Mouse (Mus musculus) liver, postnatal 0 days (tissue): ENCODE measurements around the gene Vwa5b1. TPM values are rescaled to one million over a fixed set of nuclear protein-coding genes. Genes with fewer than 3 reads are reported as not detected.
A peak's percentile ranks its signal among the peaks of the same experiment; 100 is the strongest.

Experiments used
- ATAC-seq: fragments of 200-750 bp; cut with Nextera tagmentation; 2 replicates; pipeline ENCODE4 v1.8.0; 2017; ENCODE audit warnings: mild to moderate bottlenecking, moderate library complexity
- DNase-seq: peaks from one replicate; pipeline ENCODE4 v3.0.0-alpha.2; 2016
- H3K27ac ChIP-seq: fragments of 300-500 bp; sonication (generic); 2 replicates; pipeline ENCODE4 v1.5.1; 2014; ENCODE audit warnings: antibody characterized with exemption, moderate library complexity, mild to moderate bottlenecking, low read depth
- H3K27me3 ChIP-seq: fragments of 300-500 bp; sonication (generic); 2 replicates; pipeline ENCODE4 v1.6.1; 2014; ENCODE audit warnings: low read length, control low read depth, mixed read lengths; ENCODE audit not compliant: insufficient read depth
- H3K36me3 ChIP-seq: fragments of 300-500 bp; sonication (generic); replicated peaks from 2 replicates; pipeline ENCODE4 v1.6.1; 2014; ENCODE audit warnings: mild to moderate bottlenecking, control low read depth, low read length, moderate library complexity, mixed read lengths; ENCODE audit not compliant: insufficient read depth
- H3K4me1 ChIP-seq: fragments of 300-500 bp; sonication (generic); 2 replicates; pipeline ENCODE4 v1.6.1; 2014; ENCODE audit warnings: antibody characterized with exemption, mild to moderate bottlenecking, control low read depth; ENCODE audit not compliant: insufficient read depth
- H3K4me2 ChIP-seq: fragments of 300-500 bp; sonication (generic); 2 replicates; pipeline ENCODE4 v1.6.1; 2014; ENCODE audit warnings: low read depth, mild to moderate bottlenecking, low read length, moderate library complexity, mixed read lengths
- H3K4me3 ChIP-seq: fragments of 300-500 bp; sonication (generic); 2 replicates; pipeline ENCODE4 v1.5.1; 2014; ENCODE audit warnings: low read depth, low read length
- H3K9ac ChIP-seq: fragments of 300-500 bp; sonication (generic); replicated peaks from 2 replicates; pipeline ENCODE4 v1.6.1; 2014; ENCODE audit warnings: mild to moderate bottlenecking, moderate library complexity
- H3K9me3 ChIP-seq: fragments of 300-500 bp; sonication (generic); 2 replicates; pipeline ENCODE4 v1.6.1; 2016; ENCODE audit warnings: mild to moderate bottlenecking, control low read depth, low read length, mixed read lengths
- CTCF ChIP-seq: sonication (generic); IDR thresholded peaks from 2 replicates; pipeline ENCODE4 v1.5.1; 2016; ENCODE audit warnings: antibody characterized with exemption, low read depth
- EP300 ChIP-seq: IDR thresholded peaks from 2 replicates; pipeline ENCODE4 v1.6.1; 2016; ENCODE audit warnings: antibody characterized with exemption, low read depth, mild to moderate bottlenecking
- WGBS: fragments of 180-500 bp; shearing (Covaris S2); extraction: QIAGEN DNeasy Blood & Tissue Kit; methylation state at CpG from one replicate; pipeline ENCODE4 v1.1.7; 2014; ENCODE audit not compliant: insufficient replicate concordance; 5-methylcytosine and 5-hydroxymethylcytosine counted together
- polyA plus RNA-seq: library from polyadenylated mRNA; unstranded; fragments of >200 nt; fragmentation: Nextera tagmentation; extraction: Ambion mirVana; gene quantifications from 2 replicates; pipeline ENCODE4 v1.2.1, GENCODE M21; 2015

The Vwa5b1 gene
- polyA plus RNA-seq = not detected in 2 replicates

GRCm38 (mm10) chr4:138635428-138636145, at the start of gene Vwa5b1:
Gene Vwa5b1, minus strand, starts transcription at chr4:138635884.
- Histone ChIP-seq H3K27ac (no peak within 1 kb of the TSS), H3K4me1 (no peaks in the 10 kb centered on the region), H3K4me2 (no peak within 1 kb of the TSS), H3K9ac (no peak within 1 kb of the TSS), H3K9me3 (0 out of 2 replicates have a peak, but pooled peaks cover 2% of the 10 kb centered on the region), H3K4me3 (no peak within 1 kb of the TSS), H3K36me3 (no peaks in the 10 kb centered on the region), H3K27me3 (no peaks in the 10 kb centered on the region)
- 26% methylated on average over 8 of the region's 8 CpGs for WGBS
- DNase-seq (no peak), ATAC-seq (no peak)
- no peak for TF ChIP-seq CTCF
- TF ChIP-seq EP300 = no peak

DNA sequence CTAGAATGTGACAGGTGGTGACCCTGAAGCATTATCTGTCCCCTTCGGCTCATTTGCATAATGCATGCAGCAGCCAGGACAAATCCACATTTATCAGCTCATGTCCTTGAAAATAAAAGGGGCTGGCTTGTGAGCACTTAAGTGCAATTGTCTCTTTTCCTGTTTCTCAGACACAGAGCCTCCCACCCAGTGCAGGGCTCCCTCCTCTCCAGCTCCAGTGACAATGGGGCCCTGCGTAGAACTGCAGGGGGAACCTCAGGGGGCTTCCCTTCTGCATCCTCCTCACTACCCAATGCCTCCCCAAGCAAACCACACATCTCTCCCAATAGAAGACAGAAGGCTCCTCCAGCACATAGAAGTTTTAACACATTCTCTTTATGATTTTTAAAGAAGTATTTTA, 47.1 kb upstream of the Vwa5b1 start:
- Histone ChIP-seq H3K36me3 (no peaks in the 10 kb centered on the region), H3K9ac (no peak overlapping the region), H3K9me3 (no peaks in the 10 kb centered on the region), H3K4me2 (no peak overlapping the region), H3K27me3 (no peaks in the 10 kb centered on the region), H3K27ac (no peak overlapping the region), H3K4me1 (no peaks in the 10 kb centered on the region), H3K4me3 (no peak overlapping the region)
- ATAC-seq = no peak
- DNase-seq = no peak
- no peak for TF ChIP-seq CTCF
- TF ChIP-seq EP300 = no peak
- WGBS = 46% methylated on average over 2 of the region's 2 CpGs

- no peak for DNase-seq
Observed at GRCm38 (mm10) chr4:138680124-138680523, 44.4 kb upstream of the Vwa5b1 start.

DNA sequence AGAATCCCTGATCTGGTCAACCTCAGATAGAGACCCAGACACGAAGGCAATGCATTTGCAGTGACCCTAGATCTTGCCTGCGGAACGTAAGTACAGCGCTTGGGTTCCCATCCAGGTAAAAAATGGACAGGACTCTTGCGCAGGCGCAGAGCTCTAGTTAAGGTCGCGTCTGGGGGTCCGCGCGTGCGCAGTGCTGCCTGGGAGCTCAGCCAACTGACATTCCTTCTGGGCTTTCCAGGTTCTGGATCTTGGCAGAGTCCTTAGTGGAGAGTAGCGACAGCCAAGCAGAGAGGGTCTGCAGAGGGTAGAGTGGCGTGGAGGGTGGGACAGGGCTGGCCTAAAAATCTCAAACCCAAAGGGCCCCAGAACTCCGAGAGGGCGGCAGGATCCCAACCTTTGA, 41.9 kb upstream of the Vwa5b1 start:
- TF ChIP-seq CTCF (no peak), EP300 (no peak)
- Histone ChIP-seq H3K4me1 (no peaks in the 10 kb centered on the region), H3K4me3 (no peak overlapping the region), H3K27ac (no peak overlapping the region), H3K27me3 (no peaks in the 10 kb centered on the region), H3K9ac (no peak overlapping the region), H3K4me2 (no peak overlapping the region), H3K9me3 (no peaks in the 10 kb centered on the region), H3K36me3 (no peaks in the 10 kb centered on the region)
- WGBS = 21% methylated on average over 16 of the region's 16 CpGs
- no peak for DNase-seq
- ATAC-seq = no peak

More at GRCm38 (mm10) chr4:138680124-138680523, 44.4 kb upstream of the Vwa5b1 start:
- Histone ChIP-seq H3K27ac (no peak overlapping the region), H3K4me2 (no peak overlapping the region), H3K9ac (no peak overlapping the region), H3K4me3 (no peak overlapping the region), H3K9me3 (no peaks in the 10 kb centered on the region), H3K27me3 (no peaks in the 10 kb centered on the region), H3K36me3 (no peaks in the 10 kb centered on the region), H3K4me1 (no peaks in the 10 kb centered on the region)
- WGBS = 70% methylated on average over 4 of the region's 4 CpGs
- TF ChIP-seq EP300 = no peak
- TF ChIP-seq CTCF = no peak
- ATAC-seq = no peak

DNA sequence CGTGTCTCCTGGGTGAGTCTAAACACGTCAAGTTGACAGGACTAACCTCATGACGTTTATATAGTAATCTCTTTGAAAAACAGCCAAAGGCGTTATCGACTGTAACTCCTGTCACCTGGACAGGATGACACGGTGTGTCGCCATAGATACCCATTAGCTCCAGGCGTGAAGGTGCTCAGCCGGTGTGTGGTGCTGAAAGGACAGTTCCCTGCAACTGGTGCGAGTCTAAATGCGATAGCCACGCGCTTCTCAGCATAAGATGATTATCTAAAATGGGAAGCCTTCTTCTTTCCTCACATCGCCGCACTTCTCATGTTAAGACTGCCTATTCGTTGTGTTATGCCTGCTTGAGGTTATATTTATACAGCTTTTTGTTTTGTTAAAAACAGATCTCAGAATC, 40.8 kb upstream of the Vwa5b1 start:
- ATAC-seq (no peak), DNase-seq (peak; percentile 46)
- no peak overlapping the region for H3K9ac ChIP-seq
- no peaks in the 10 kb centered on the region for H3K27me3 ChIP-seq
- no peak overlapping the region for H3K27ac ChIP-seq
- no peak overlapping the region for H3K4me3 ChIP-seq
- WGBS = 12% methylated on average over 16 of the region's 16 CpGs
- TF ChIP-seq CTCF = no peak
- TF ChIP-seq EP300 = no peak
- H3K4me2 ChIP-seq = no peak overlapping the region
- H3K9me3 ChIP-seq = no peaks in the 10 kb centered on the region
- no peaks in the 10 kb centered on the region for H3K4me1 ChIP-seq
- H3K36me3 ChIP-seq = no peaks in the 10 kb centered on the region

DNA sequence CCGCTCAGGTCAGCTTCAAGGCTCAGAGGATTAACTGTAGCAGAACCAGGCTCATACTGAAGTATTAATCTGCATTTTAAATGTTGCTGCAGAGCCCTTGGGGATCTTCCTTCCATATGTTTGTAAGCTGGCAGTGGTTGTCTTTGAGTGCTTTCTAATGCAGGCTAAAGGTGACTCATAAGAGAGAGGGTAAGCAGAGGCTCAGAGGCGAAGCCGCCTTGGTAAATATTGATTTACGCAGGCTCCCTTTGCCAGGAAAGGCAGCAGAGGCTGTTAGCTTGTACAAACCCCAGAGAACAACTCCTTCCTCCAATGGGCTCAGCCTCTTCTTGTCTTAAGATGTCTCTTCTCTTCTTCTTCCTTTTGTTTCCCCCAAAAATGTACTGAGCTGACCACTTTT, 36.5 kb upstream of the Vwa5b1 start:
- no peak overlapping the region for H3K4me3 ChIP-seq
- no peak for DNase-seq
- no peaks in the 10 kb centered on the region for H3K27me3 ChIP-seq
- ATAC-seq = no peak
- TF ChIP-seq CTCF = no peak
- WGBS = 58% methylated on average over 4 of the region's 4 CpGs
- no peaks in the 10 kb centered on the region for H3K4me1 ChIP-seq
- no peak overlapping the region for H3K4me2 ChIP-seq
- H3K9me3 ChIP-seq = no peaks in the 10 kb centered on the region
- H3K36me3 ChIP-seq = no peaks in the 10 kb centered on the region
- no peak overlapping the region for H3K9ac ChIP-seq
- no peak overlapping the region for H3K27ac ChIP-seq
